Mouse (Mus musculus): Measurements from ENCODE around the gene Fnbp1l.

- TF ChIP-seq RAD21 (IDR thresholded peaks at IDR 0.05; ENCODE audit: low read depth, low read length) (no peak), CTCF (conservative IDR thresholded peaks at IDR 0.05 in 1 of 2, IDR thresholded peaks at IDR 0.05 in 1 of 2; ENCODE audit: low read depth in 2 of 2, low read length in 2 of 2) (no peak), TBP (conservative IDR thresholded peaks at IDR 0.05; ENCODE audit: low read depth, low read length) (no peak), JUND (conservative IDR thresholded peaks at IDR 0.05; ENCODE audit: low read depth, low read length) (peak; percentile 70), CHD2 (IDR thresholded peaks at IDR 0.05; ENCODE audit: low read length) (no peak)
Observed at GRCm38 (mm10) chr3:122573426-122574286, 45.9 kb downstream of the Fnbp1l start.

Data from CH12.LX (cell line).